Mouse (Mus musculus) MEL (cell line): ENCODE results near the gene Dyrk1a. TPM values are rescaled to one million over a fixed set of nuclear protein-coding genes. Genes with fewer than 3 reads are reported as not detected.

ENCODE experiments used
- DNase-seq: peaks from one replicate; pipeline ENCODE4 v3.0.0; 2011; ENCODE audit warnings: low read depth, low spot score
- H3K27ac ChIP-seq: 2 replicates; pipeline ENCODE4 v1.5.1; 2012; ENCODE audit warnings: low read depth, mild to moderate bottlenecking, control low read depth, low read length, moderate library complexity; ENCODE audit not compliant: control insufficient read depth
- H3K27me3 ChIP-seq, 2 experiments: fragments of 150-350 bp in 1 of 2; sonication (generic) in 1 of 2; 2 replicates each; pipeline ENCODE4 v1.6.1; 2012; ENCODE audit warnings: low read length in 2 of 2, mild to moderate bottlenecking in 2 of 2, improper control_type of control experiment in 1 of 2, moderate library complexity in 1 of 2; ENCODE audit not compliant: insufficient read depth in 2 of 2, control insufficient read depth in 1 of 2
- H3K36me3 ChIP-seq, 2 experiments: 2 replicates each; pipeline ENCODE4 v1.6.1; 2012 to 2014; ENCODE audit warnings: low read length in 2 of 2, improper control_type of control experiment in 1 of 2, inconsistent platforms in 1 of 2, mild to moderate bottlenecking in 1 of 2; ENCODE audit not compliant: insufficient read depth in 2 of 2, control insufficient read depth in 1 of 2
- H3K4me1 ChIP-seq, 2 experiments: fragments of 150-350 bp in 1 of 2; sonication (generic) in 1 of 2; 2 replicates each; pipeline ENCODE4 v1.6.1; 2012; ENCODE audit warnings: low read length in 2 of 2, improper control_type of control experiment in 1 of 2, mild to moderate bottlenecking in 1 of 2; ENCODE audit not compliant: insufficient read depth in 2 of 2, control insufficient read depth in 1 of 2
- H3K4me3 ChIP-seq, 2 experiments: fragments of 150-350 bp in 1 of 2; sonication (generic) in 1 of 2; 2 replicates each; pipeline ENCODE4 v1.5.1; 2012; ENCODE audit warnings: low read depth in 2 of 2, low read length in 2 of 2, mild to moderate bottlenecking in 2 of 2, moderate library complexity in 2 of 2, control low read depth in 1 of 2, improper control_type of control experiment in 1 of 2; ENCODE audit not compliant: control insufficient read depth in 1 of 2, insufficient read depth in 1 of 2
- H3K79me2 ChIP-seq: 2 replicates; pipeline ENCODE4 v1.6.1; 2012; ENCODE audit warnings: mild to moderate bottlenecking, low read length, moderate library complexity; ENCODE audit not compliant: control insufficient read depth, poor library complexity, insufficient read depth
- H3K9ac ChIP-seq: 2 replicates; pipeline ENCODE4 v1.6.1; 2012; ENCODE audit warnings: low read depth, mild to moderate bottlenecking, control low read depth, low read length, moderate library complexity; ENCODE audit not compliant: control insufficient read depth, poor library complexity, severe bottlenecking
- H3K9me3 ChIP-seq: fragments of 150-350 bp; sonication (generic); replicated peaks from 2 replicates; pipeline ENCODE4 v1.6.1; 2012; ENCODE audit warnings: mild to moderate bottlenecking, low read length, improper control_type of control experiment, moderate library complexity; ENCODE audit not compliant: insufficient read depth
- BHLHE40 ChIP-seq: IDR thresholded peaks from 2 replicates; pipeline ENCODE4 v1.6.1; 2012; ENCODE audit warnings: low read depth, mild to moderate bottlenecking, inconsistent platforms, low read length, improper control_type of control experiment, borderline replicate concordance
- CTCF ChIP-seq, 3 experiments: IDR thresholded peaks in 2 of 3; conservative IDR thresholded peaks in 1 of 3; 2 replicates each; pipeline ENCODE4 v1.5.1; 2011 to 2012; ENCODE audit warnings: low read length in 3 of 3, low read depth in 2 of 3, mild to moderate bottlenecking in 2 of 3, improper control_type of control experiment in 1 of 3, inconsistent platforms in 1 of 3, mixed read lengths in 1 of 3, moderate library complexity in 1 of 3; ENCODE audit not compliant: control insufficient read depth in 1 of 3, insufficient read depth in 1 of 3, poor library complexity in 1 of 3, severe bottlenecking in 1 of 3
- E2F4 ChIP-seq: IDR thresholded peaks from 2 replicates; pipeline ENCODE4 v1.6.1; 2011; ENCODE audit warnings: low read depth, low read length, improper control_type of control experiment, borderline replicate concordance
- ETS1 ChIP-seq: IDR thresholded peaks from 2 replicates; pipeline ENCODE4 v1.6.1; 2012; ENCODE audit warnings: low read depth, mild to moderate bottlenecking, inconsistent platforms, low read length, improper control_type of control experiment, moderate library complexity
- HCFC1 ChIP-seq: IDR thresholded peaks from 2 replicates; pipeline ENCODE4 v1.6.1; 2012; ENCODE audit warnings: low read depth, mild to moderate bottlenecking, inconsistent platforms, low read length, improper control_type of control experiment, moderate library complexity
- KAT2A ChIP-seq: conservative IDR thresholded peaks from 2 replicates; pipeline ENCODE4 v1.6.1; 2012; ENCODE audit warnings: low read depth, low read length, improper control_type of control experiment, inconsistent platforms
- MAX ChIP-seq: IDR thresholded peaks from 2 replicates; pipeline ENCODE4 v1.6.1; 2011; ENCODE audit warnings: low read length, improper control_type of control experiment
- MAZ ChIP-seq: IDR thresholded peaks from 2 replicates; pipeline ENCODE4 v1.6.1; 2012; ENCODE audit warnings: low read depth, mild to moderate bottlenecking, inconsistent platforms, low read length, improper control_type of control experiment
- MYC ChIP-seq: IDR thresholded peaks from 2 replicates; pipeline ENCODE4 v1.6.1; 2011; ENCODE audit warnings: low read depth, mild to moderate bottlenecking, low read length, improper control_type of control experiment, moderate library complexity
- NELFE ChIP-seq: IDR thresholded peaks from 2 replicates; pipeline ENCODE4 v1.6.1; 2011; ENCODE audit warnings: low read depth, low read length, improper control_type of control experiment
- POLR2A ChIP-seq, 2 experiments: IDR thresholded peaks; 2 replicates each; pipeline ENCODE4 v1.6.1; 2011 to 2012; ENCODE audit warnings: low read length in 2 of 2, mild to moderate bottlenecking in 2 of 2, control low read depth in 1 of 2, improper control_type of control experiment in 1 of 2, low read depth in 1 of 2, moderate library complexity in 1 of 2; ENCODE audit not compliant: control insufficient read depth in 1 of 2, insufficient read depth in 1 of 2, poor library complexity in 1 of 2
- POLR2AphosphoS2 ChIP-seq: IDR thresholded peaks from 2 replicates; pipeline ENCODE4 v1.6.1; 2011; ENCODE audit warnings: low read length, improper control_type of control experiment
- POLR2AphosphoS5 ChIP-seq: IDR thresholded peaks from 2 replicates; pipeline ENCODE4 v1.6.1; 2012; ENCODE audit warnings: low read depth, borderline replicate concordance, mild to moderate bottlenecking, inconsistent platforms, low read length, moderate library complexity, mixed read lengths
- RAD21 ChIP-seq: IDR thresholded peaks from 2 replicates; pipeline ENCODE4 v1.6.1; 2011; ENCODE audit warnings: mild to moderate bottlenecking, low read depth, low read length, improper control_type of control experiment
- RCOR1 ChIP-seq: IDR thresholded peaks from 2 replicates; pipeline ENCODE4 v1.6.1; 2012; ENCODE audit warnings: low read depth, mild to moderate bottlenecking, inconsistent platforms, low read length, improper control_type of control experiment
- SMC3 ChIP-seq: IDR thresholded peaks from 2 replicates; pipeline ENCODE4 v1.6.1; 2011; ENCODE audit warnings: low read depth, low read length, improper control_type of control experiment
- TBP ChIP-seq: IDR thresholded peaks from 2 replicates; pipeline ENCODE4 v1.8.0; 2011; ENCODE audit warnings: low read depth, low read length, improper control_type of control experiment
- UBTF ChIP-seq: IDR thresholded peaks from 2 replicates; pipeline ENCODE4 v1.6.1; 2012; ENCODE audit warnings: low read depth, mild to moderate bottlenecking, inconsistent platforms, low read length, improper control_type of control experiment, moderate library complexity, borderline replicate concordance; ENCODE audit not compliant: insufficient read depth
- USF1 ChIP-seq: IDR thresholded peaks from 2 replicates; pipeline ENCODE4 v1.6.1; 2014; ENCODE audit warnings: low read depth, mild to moderate bottlenecking, inconsistent platforms, low read length, improper control_type of control experiment, moderate library complexity
- ZC3H11A ChIP-seq: IDR thresholded peaks from 2 replicates; pipeline ENCODE4 v1.6.1; 2012; ENCODE audit warnings: low read depth, mild to moderate bottlenecking, inconsistent platforms, low read length, improper control_type of control experiment
- ZKSCAN1 ChIP-seq: IDR thresholded peaks from 2 replicates; pipeline ENCODE4 v1.6.1; 2012; ENCODE audit warnings: low read depth, mild to moderate bottlenecking, inconsistent platforms, low read length, improper control_type of control experiment, moderate library complexity
- ZMIZ1 ChIP-seq: IDR thresholded peaks from 2 replicates; pipeline ENCODE4 v1.6.1; 2012; ENCODE audit warnings: low read depth, mild to moderate bottlenecking, inconsistent platforms, low read length, improper control_type of control experiment, moderate library complexity
- polyA plus RNA-seq, 2 experiments: library from polyadenylated mRNA; stranded (reverse) in 1 of 2; unstranded in 1 of 2; fragments of >175 nt in 1 of 2; fragments of >200 nt in 1 of 2; gene quantifications; 2 replicates each; pipeline versions ENCODE4 v1.2.1 to v1.2.4; 2012; ENCODE audit warnings: low replicate concordance in 2 of 2, low read depth in 1 of 2; ENCODE audit not compliant: insufficient read length in 2 of 2, insufficient read depth in 1 of 2, missing spikeins in 1 of 2
- total RNA-seq: library from RNA; depleted of rRNA; stranded (reverse); fragments of 300-350 nt; gene quantifications from 2 replicates; pipeline ENCODE4 v1.2.3, GENCODE M21; 2012

Gene Dyrk1a
- total and polyA plus RNA-seq, 3 experiments: 22.6 to 126 (median 34.7) TPM

GRCm38 (mm10) chr16:94587461-94587860, 17.7 kb downstream of the Dyrk1a start:
- no peak overlapping the region for H3K9ac ChIP-seq
- H3K27ac ChIP-seq: no peak overlapping the region
- no peak for TF ChIP-seq USF1
- H3K27me3 ChIP-seq: no peaks in the 10 kb centered on the region
- peaks cover 0 to 10% of the 10 kb centered on the region in 2 experiments; a peak in 3 of 4 replicates for H3K36me3 ChIP-seq
- no peaks in the 10 kb centered on the region for H3K9me3 ChIP-seq
- DNase-seq: no peak
- H3K4me1 ChIP-seq: peaks cover 3 to 5% of the 10 kb centered on the region in 2 experiments; a peak in 3 of 4 replicates
- H3K79me2 ChIP-seq: peaks cover 94% of the 10 kb centered on the region
- no peak overlapping the region for H3K4me3 ChIP-seq

GRCm38 (mm10) chr16:94588171-94588570, 18.4 kb downstream of the Dyrk1a start:
- Histone ChIP-seq H3K27me3 (no peaks in the 10 kb centered on the region), H3K27ac (no peak overlapping the region), H3K9ac (no peak overlapping the region), H3K79me2 (peaks cover 92% of the 10 kb centered on the region), H3K4me3 (no peak overlapping the region), H3K9me3 (no peaks in the 10 kb centered on the region), H3K4me1 (peaks cover 3 to 5% of the 10 kb centered on the region in 2 experiments; a peak in 3 of 4 replicates), H3K36me3 (peaks cover 0 to 10% of the 10 kb centered on the region in 2 experiments; a peak in 3 of 4 replicates)
- no peak for DNase-seq
- no peak for TF ChIP-seq ZMIZ1
- TF ChIP-seq USF1: no peak
- TF ChIP-seq POLR2AphosphoS5: no peak
- TF ChIP-seq POLR2A (IDR thresholded peaks at IDR 0.05; ENCODE audit: control insufficient read depth in 1 of 2, insufficient read depth in 1 of 2, low read depth in 1 of 2, low read length in 2 of 2, poor library complexity in 1 of 2): no peak
- no peak for TF ChIP-seq POLR2AphosphoS2
- TF ChIP-seq ZC3H11A: no peak
- TF ChIP-seq MAZ: no peak
- TF ChIP-seq E2F4: no peak
- TF ChIP-seq KAT2A: no peak
- TF ChIP-seq SMC3: no peak
- no peak for TF ChIP-seq TBP
- TF ChIP-seq UBTF: no peak

GRCm38 (mm10) chr16:94588974-94589373, 19.2 kb downstream of the Dyrk1a start:
- Histone ChIP-seq H3K27ac (no peak overlapping the region), H3K4me3 (no peak overlapping the region), H3K79me2 (peaks cover 90% of the 10 kb centered on the region), H3K9ac (no peak overlapping the region), H3K27me3 (no peaks in the 10 kb centered on the region), H3K36me3 (peaks cover 0 to 10% of the 10 kb centered on the region in 2 experiments; a peak in 3 of 4 replicates), H3K9me3 (no peaks in the 10 kb centered on the region), H3K4me1 (peaks cover 3 to 5% of the 10 kb centered on the region in 2 experiments; a peak in 3 of 4 replicates)
- no peak for DNase-seq
- TF ChIP-seq HCFC1 (no peak), ETS1 (no peak), NELFE (no peak), CTCF (IDR thresholded peaks at IDR 0.05 in 2 of 3, conservative IDR thresholded peaks at IDR 0.05 in 1 of 3; ENCODE audit: control insufficient read depth in 1 of 3, insufficient read depth in 1 of 3, low read depth in 2 of 3, low read length in 3 of 3, poor library complexity in 1 of 3, severe bottlenecking in 1 of 3) (no peak), BHLHE40 (no peak), RCOR1 (no peak), MYC (no peak), ZKSCAN1 (no peak), USF1 (no peak), MAX (no peak), UBTF (no peak), POLR2AphosphoS2 (no peak), RAD21 (no peak)
